Mouse (Mus musculus) midbrain, embryonic 16.5 days (tissue): ENCODE data around the gene Adap1. TPM values are rescaled to one million over a fixed set of nuclear protein-coding genes. Genes with fewer than 3 reads are reported as not detected.

Experiments used
- ATAC-seq: fragments of 200-750 bp; cut with Nextera tagmentation; 2 replicates; pipeline ENCODE4 v1.8.0; 2017; ENCODE audit warnings: moderate TSS enrichment
- H3K27ac ChIP-seq: fragments of 300-500 bp; sonication (generic); 2 replicates; pipeline ENCODE4 v1.5.1; 2014; ENCODE audit warnings: mild to moderate bottlenecking, low read length, mixed read lengths
- H3K27me3 ChIP-seq: fragments of 300-500 bp; sonication (generic); 2 replicates; pipeline ENCODE4 v1.6.1; 2014; ENCODE audit warnings: low read depth, low read length, mixed read lengths; ENCODE audit not compliant: control insufficient read depth, insufficient read depth
- H3K36me3 ChIP-seq: fragments of 300-500 bp; sonication (generic); 2 replicates; pipeline ENCODE4 v1.6.1; 2014; ENCODE audit warnings: mild to moderate bottlenecking, low read length, moderate library complexity, mixed read lengths; ENCODE audit not compliant: control insufficient read depth, insufficient read depth
- H3K4me1 ChIP-seq: fragments of 300-500 bp; sonication (generic); 2 replicates; pipeline ENCODE4 v1.6.1; 2014; ENCODE audit warnings: mild to moderate bottlenecking, low read length, mixed read lengths; ENCODE audit not compliant: control insufficient read depth, insufficient read depth
- H3K4me2 ChIP-seq: fragments of 300-500 bp; sonication (generic); 2 replicates; pipeline ENCODE4 v1.6.1; 2014; ENCODE audit warnings: mild to moderate bottlenecking, low read length, mixed read lengths
- H3K4me3 ChIP-seq: fragments of 300-500 bp; sonication (generic); 2 replicates; pipeline ENCODE4 v1.5.1; 2014; ENCODE audit warnings: low read depth, mild to moderate bottlenecking, low read length, moderate library complexity, mixed read lengths
- H3K9ac ChIP-seq: fragments of 300-500 bp; sonication (generic); 2 replicates; pipeline ENCODE4 v1.6.1; 2014; ENCODE audit warnings: low read depth, low read length, mixed read lengths
- H3K9me3 ChIP-seq: fragments of 300-500 bp; sonication (generic); replicated peaks from 2 replicates; pipeline ENCODE4 v1.6.1; 2014; ENCODE audit warnings: mild to moderate bottlenecking, low read length, mixed read lengths; ENCODE audit not compliant: control insufficient read depth, poor library complexity, severe bottlenecking
- WGBS: fragments of 180-500 bp; shearing (Covaris S2); extraction: QIAGEN DNeasy Blood & Tissue Kit; methylation state at CpG from one replicate; pipeline ENCODE4 v1.1.7; 2014; 5-methylcytosine and 5-hydroxymethylcytosine counted together
- polyA plus RNA-seq: library from polyadenylated mRNA; unstranded; fragments of >200 nt; fragmentation: Nextera tagmentation; extraction: Ambion mirVana; gene quantifications from 2 replicates; pipeline ENCODE4 v1.2.1, GENCODE M21; 2015

Gene Adap1
- polyA plus RNA-seq, 1 experiment from 2014 or later, result 68.5 TPM

- Histone ChIP-seq H3K27me3 (no peaks in the 10 kb centered on the region), H3K4me3 (no peak overlapping the region), H3K4me2 (no peak overlapping the region), H3K9ac (0 out of 2 replicates have a peak overlapping the region, but pooled peaks have one; percentile 14), H3K36me3 (no peaks in the 10 kb centered on the region), H3K27ac (no peak overlapping the region), H3K4me1 (peaks cover 27% of the 10 kb centered on the region), H3K9me3 (no peaks in the 10 kb centered on the region)
- 89% methylated on average over 4 of the region's 4 CpGs for WGBS
- no peak for ATAC-seq
Measured at GRCm38 (mm10) chr5:139367884-139368458, 42.5 kb upstream of the Adap1 start.

- 73% methylated on average over 11 of the region's 11 CpGs for WGBS
- Histone ChIP-seq H3K9ac (no peak overlapping the region), H3K4me2 (no peak overlapping the region), H3K4me1 (peaks cover 18% of the 10 kb centered on the region), H3K36me3 (no peaks in the 10 kb centered on the region), H3K9me3 (no peaks in the 10 kb centered on the region), H3K27me3 (no peaks in the 10 kb centered on the region), H3K4me3 (no peak overlapping the region), H3K27ac (no peak overlapping the region)
- ATAC-seq, result no peak
Measured at GRCm38 (mm10) chr5:139366484-139366883, 41.1 kb upstream of the Adap1 start.

GRCm38 (mm10) chr5:139365827-139366226 lies 40.4 kb upstream of the Adap1 start:
- Histone ChIP-seq H3K27me3 (no peaks in the 10 kb centered on the region), H3K27ac (no peak overlapping the region), H3K4me2 (no peak overlapping the region), H3K4me3 (no peak overlapping the region), H3K36me3 (no peaks in the 10 kb centered on the region), H3K9me3 (no peaks in the 10 kb centered on the region), H3K9ac (no peak overlapping the region), H3K4me1 (peaks cover 12% of the 10 kb centered on the region)
- WGBS, result 92% methylated on average over 1 of the region's 1 CpGs
- ATAC-seq, result no peak

GRCm38 (mm10) chr5:139364911-139365571 lies 39.6 kb upstream of the Adap1 start:
- Histone ChIP-seq H3K4me2 (no peak overlapping the region), H3K27me3 (no peaks in the 10 kb centered on the region), H3K9me3 (no peaks in the 10 kb centered on the region), H3K36me3 (no peaks in the 10 kb centered on the region), H3K4me1 (peaks cover 9% of the 10 kb centered on the region), H3K9ac (peak overlapping the region; percentile 34; the same call in 1 of the 2 replicates), H3K4me3 (no peak overlapping the region), H3K27ac (peak overlapping the region; percentile 26; the same call in 1 of the 2 replicates)
- ATAC-seq, result no peak
- WGBS, result 41% methylated on average over 5 of the region's 5 CpGs

GRCm38 (mm10) chr5:139364260-139364910 lies 39.0 kb upstream of the Adap1 start:
- no peaks in the 10 kb centered on the region for H3K36me3 ChIP-seq
- H3K27ac ChIP-seq, result peak overlapping the region; percentile 46; the same call in 1 of the 2 replicates
- 43% methylated on average over 12 of the region's 12 CpGs for WGBS
- H3K27me3 ChIP-seq, result no peaks in the 10 kb centered on the region
- peak; percentile 79 for ATAC-seq
- H3K9ac ChIP-seq, result no peak overlapping the region
- H3K4me2 ChIP-seq, result no peak overlapping the region
- no peak overlapping the region for H3K4me3 ChIP-seq
- H3K4me1 ChIP-seq, result peaks cover 9% of the 10 kb centered on the region
- H3K9me3 ChIP-seq, result no peaks in the 10 kb centered on the region

GRCm38 (mm10) chr5:139363858-139364257 lies 38.4 kb upstream of the Adap1 start:
- H3K9ac ChIP-seq, result no peak overlapping the region
- no peak for ATAC-seq
- H3K4me1 ChIP-seq, result peaks cover 9% of the 10 kb centered on the region
- no peak overlapping the region for H3K27ac ChIP-seq
- H3K4me2 ChIP-seq, result no peak overlapping the region
- WGBS, result 65% methylated on average over 7 of the region's 7 CpGs
- H3K27me3 ChIP-seq, result no peaks in the 10 kb centered on the region
- no peaks in the 10 kb centered on the region for H3K36me3 ChIP-seq
- no peak overlapping the region for H3K4me3 ChIP-seq
- H3K9me3 ChIP-seq, result no peaks in the 10 kb centered on the region

GRCm38 (mm10) chr5:139359244-139359643 lies 33.8 kb upstream of the Adap1 start:
- 89% methylated on average over 5 of the region's 5 CpGs for WGBS
- Histone ChIP-seq H3K27me3 (no peaks in the 10 kb centered on the region), H3K4me1 (peaks cover under 1% of the 10 kb centered on the region; the same call in 1 of the 2 replicates), H3K4me3 (no peak overlapping the region), H3K27ac (no peak overlapping the region), H3K9ac (no peak overlapping the region), H3K36me3 (no peaks in the 10 kb centered on the region), H3K4me2 (no peak overlapping the region), H3K9me3 (no peaks in the 10 kb centered on the region)
- no peak for ATAC-seq

GRCm38 (mm10) chr5:139358653-139359052 lies 33.2 kb upstream of the Adap1 start:
- Histone ChIP-seq H3K9ac (no peak overlapping the region), H3K4me3 (no peak overlapping the region), H3K27me3 (no peaks in the 10 kb centered on the region), H3K36me3 (no peaks in the 10 kb centered on the region), H3K9me3 (no peaks in the 10 kb centered on the region), H3K4me1 (no peaks in the 10 kb centered on the region), H3K27ac (no peak overlapping the region), H3K4me2 (no peak overlapping the region)
- ATAC-seq, result no peak
- WGBS, result 73% methylated on average over 2 of the region's 2 CpGs

GRCm38 (mm10) chr5:139355235-139355772 lies 29.9 kb upstream of the Adap1 start:
- Histone ChIP-seq H3K4me2 (no peak overlapping the region), H3K9me3 (no peaks in the 10 kb centered on the region), H3K27me3 (no peaks in the 10 kb centered on the region), H3K4me1 (no peaks in the 10 kb centered on the region), H3K4me3 (no peak overlapping the region), H3K27ac (no peak overlapping the region), H3K9ac (no peak overlapping the region; the same call in 1 of the 2 replicates), H3K36me3 (no peaks in the 10 kb centered on the region)
- ATAC-seq, result no peak
- WGBS, result 35% methylated on average over 19 of the region's 19 CpGs
